Mouse (Mus musculus) stomach, postnatal 0 days (tissue): ENCODE measurements around the gene Chst14. TPM values are rescaled to one million over a fixed set of nuclear protein-coding genes. Genes with fewer than 3 reads are reported as not detected.

ENCODE experiments used
- ATAC-seq: fragments of 200-750 bp; cut with Nextera tagmentation; 2 replicates; pipeline ENCODE4 v1.8.0; 2017; ENCODE audit not compliant: low FRiP score, low TSS enrichment
- DNase-seq: peaks from one replicate; pipeline ENCODE4 v3.0.0-alpha.2; 2016; ENCODE audit warnings: low spot score
- H3K27ac ChIP-seq: fragments of 300-500 bp; sonication (generic); replicated peaks from 2 replicates; pipeline ENCODE4 v1.5.1; 2014; ENCODE audit warnings: mild to moderate bottlenecking, control low read depth
- H3K27me3 ChIP-seq: fragments of 300-500 bp; sonication (generic); 2 replicates; pipeline ENCODE4 v1.6.1; 2014; ENCODE audit warnings: low read length; ENCODE audit not compliant: control insufficient read depth, insufficient read depth
- H3K36me3 ChIP-seq: fragments of 300-500 bp; sonication (generic); 2 replicates; pipeline ENCODE4 v1.6.1; 2014; ENCODE audit warnings: low read length, mixed read lengths; ENCODE audit not compliant: control insufficient read depth, insufficient read depth
- H3K4me1 ChIP-seq: fragments of 300-500 bp; sonication (generic); replicated peaks from 2 replicates; pipeline ENCODE4 v1.6.1; 2014; ENCODE audit warnings: antibody characterized with exemption; ENCODE audit not compliant: control insufficient read depth, insufficient read depth
- H3K4me2 ChIP-seq: fragments of 300-500 bp; sonication (generic); replicated peaks from 2 replicates; pipeline ENCODE4 v1.6.1; 2014; ENCODE audit warnings: low read depth, mild to moderate bottlenecking, control low read depth, moderate library complexity
- H3K4me3 ChIP-seq: fragments of 300-500 bp; sonication (generic); 2 replicates; pipeline ENCODE4 v1.5.1; 2014; ENCODE audit warnings: low read depth, low read length, control low read depth
- H3K9ac ChIP-seq: fragments of 300-500 bp; sonication (generic); 2 replicates; pipeline ENCODE4 v1.6.1; 2014; ENCODE audit warnings: mild to moderate bottlenecking, low read length, control low read depth, mixed read lengths
- H3K9me3 ChIP-seq: fragments of 300-500 bp; sonication (generic); 2 replicates; pipeline ENCODE4 v1.6.1; 2016; ENCODE audit warnings: low read length; ENCODE audit not compliant: control insufficient read depth
- CTCF ChIP-seq: IDR thresholded peaks from 2 replicates; pipeline ENCODE4 v1.5.1; 2016; ENCODE audit warnings: antibody characterized with exemption, low read depth, mild to moderate bottlenecking, moderate library complexity
- EP300 ChIP-seq: optimal IDR thresholded peaks from 2 replicates; pipeline ENCODE3; 2016; ENCODE audit warnings: antibody characterized with exemption
- WGBS: fragments of 180-500 bp; shearing (Covaris S2); extraction: QIAGEN DNeasy Blood & Tissue Kit; methylation state at CpG from one replicate; pipeline ENCODE4 v1.1.7; 2014; 5-methylcytosine and 5-hydroxymethylcytosine counted together
- polyA plus RNA-seq: library from polyadenylated mRNA; unstranded; fragments of >200 nt; fragmentation: Nextera tagmentation; extraction: Ambion mirVana; gene quantifications from 2 replicates; pipeline ENCODE4 v1.2.1, GENCODE M21; 2015

Chst14 gene
- polyA plus RNA-seq, 1 experiment from 2014 or later = 14.2 TPM

- H3K36me3 ChIP-seq = no peaks in the 10 kb centered on the region; the same call in 1 of the 2 replicates
- DNase-seq (no peak), ATAC-seq (no peak)
- H3K4me1 ChIP-seq = peaks cover 2% of the 10 kb centered on the region; the same call in 1 of the 2 replicates
- H3K9ac ChIP-seq = no peak overlapping the region
- H3K4me3 ChIP-seq = no peak overlapping the region
- TF ChIP-seq EP300 (no peak), CTCF (no peak)
- no peak overlapping the region for H3K4me2 ChIP-seq
- H3K9me3 ChIP-seq = no peaks in the 10 kb centered on the region
- H3K27me3 ChIP-seq = no peaks in the 10 kb centered on the region
- 87% methylated on average over 17 of the region's 17 CpGs for WGBS
- no peak overlapping the region for H3K27ac ChIP-seq
These were observed 9.9 kb upstream of the Chst14 start for GRCm38 (mm10) chr2:118916436-118916835.

GRCm38 (mm10) chr2:118918543-118918942 lies 7.8 kb upstream of the Chst14 start:
- 61% methylated on average over 1 of the region's 1 CpGs for WGBS
- no peak overlapping the region for H3K27ac ChIP-seq
- ATAC-seq (no peak), DNase-seq (no peak)
- H3K9me3 ChIP-seq = no peaks in the 10 kb centered on the region
- H3K9ac ChIP-seq = no peak overlapping the region
- TF ChIP-seq EP300 (no peak), CTCF (no peak)
- peaks cover 4% of the 10 kb centered on the region for H3K36me3 ChIP-seq
- no peaks in the 10 kb centered on the region for H3K27me3 ChIP-seq
- H3K4me2 ChIP-seq = no peak overlapping the region
- peaks cover 2% of the 10 kb centered on the region; the same call in 1 of the 2 replicates for H3K4me1 ChIP-seq
- H3K4me3 ChIP-seq = no peak overlapping the region

- Histone ChIP-seq H3K9ac (no peak overlapping the region), H3K27me3 (no peaks in the 10 kb centered on the region), H3K9me3 (no peaks in the 10 kb centered on the region), H3K4me1 (no peaks in the 10 kb centered on the region), H3K4me3 (no peak overlapping the region), H3K27ac (no peak overlapping the region), H3K4me2 (no peak overlapping the region), H3K36me3 (peaks cover 4% of the 10 kb centered on the region)
- 85% methylated on average over 3 of the region's 3 CpGs for WGBS
- ATAC-seq (no peak), DNase-seq (no peak)
- TF ChIP-seq CTCF = no peak
- TF ChIP-seq EP300 = no peak
These were observed 5.9 kb upstream of the Chst14 start for GRCm38 (mm10) chr2:118920428-118920827.

DNA sequence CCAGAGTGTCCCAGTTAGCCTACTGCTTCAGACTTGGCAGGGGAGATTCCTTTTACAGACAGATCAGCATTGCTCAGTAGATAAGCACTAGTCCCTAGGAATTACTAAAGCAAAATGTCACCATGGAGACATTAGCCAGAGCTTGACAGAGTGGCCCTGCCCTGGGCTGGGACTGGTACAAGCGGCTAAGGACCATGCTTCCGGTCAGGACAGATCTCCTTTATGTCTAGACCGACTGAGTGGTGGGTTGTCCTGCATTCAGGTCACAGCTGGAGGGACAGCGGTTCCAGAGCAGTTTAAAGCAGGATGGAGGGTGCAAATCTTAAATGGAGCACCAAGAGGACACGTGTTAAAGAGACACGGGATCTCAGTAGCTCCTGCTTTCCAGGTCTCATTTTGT lies 344 bp upstream of the Chst14 start:
- WGBS = under 1% methylated on average over 6 of the region's 6 CpGs
- Histone ChIP-seq H3K4me2 (peak overlapping the region; percentile 97), H3K4me3 (peak overlapping the region; percentile 79), H3K4me1 (0 out of 2 replicates have a peak, but pooled peaks cover 5% of the 10 kb centered on the region), H3K27ac (no peak overlapping the region), H3K9ac (peak overlapping the region; percentile 83), H3K9me3 (no peaks in the 10 kb centered on the region), H3K27me3 (no peaks in the 10 kb centered on the region), H3K36me3 (peaks cover 4% of the 10 kb centered on the region)
- ATAC-seq (peak; percentile 45), DNase-seq (no peak)
- TF ChIP-seq EP300 (no peak), CTCF (no peak)

DNA sequence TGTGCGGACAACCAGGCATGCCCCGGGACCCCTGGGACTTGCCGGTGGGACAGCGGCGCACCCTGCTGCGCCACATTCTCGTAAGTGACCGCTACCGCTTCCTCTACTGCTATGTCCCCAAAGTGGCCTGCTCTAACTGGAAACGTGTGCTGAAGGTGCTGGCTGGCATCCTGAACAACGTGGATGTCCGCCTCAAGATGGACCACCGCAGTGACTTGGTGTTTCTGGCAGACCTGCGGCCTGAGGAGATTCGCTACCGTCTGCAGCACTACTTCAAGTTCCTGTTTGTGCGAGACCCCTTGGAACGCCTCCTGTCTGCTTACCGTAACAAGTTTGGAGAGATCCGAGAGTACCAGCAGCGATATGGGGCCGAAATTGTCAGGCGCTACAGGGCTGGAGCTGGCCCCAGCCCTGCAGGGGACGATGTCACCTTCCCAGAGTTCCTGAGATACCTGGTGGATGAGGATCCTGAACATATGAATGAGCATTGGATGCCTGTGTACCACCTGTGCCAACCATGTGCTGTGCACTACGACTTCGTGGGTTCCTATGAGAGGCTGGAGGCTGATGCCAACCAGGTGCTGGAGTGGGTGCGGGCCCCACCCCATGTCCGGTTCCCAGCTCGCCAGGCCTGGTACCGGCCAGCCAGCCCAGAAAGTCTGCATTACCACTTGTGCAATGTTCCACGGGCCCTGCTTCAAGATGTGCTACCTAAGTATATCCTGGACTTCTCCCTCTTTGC lies 873 bp downstream of the Chst14 start:
- DNase-seq (no peak), ATAC-seq (no peak)
- TF ChIP-seq CTCF (no peak), EP300 (no peak)
- no peaks in the 10 kb centered on the region for H3K27me3 ChIP-seq
- peak overlapping the region; percentile 75 for H3K27ac ChIP-seq
- peak overlapping the region; percentile 79 for H3K4me3 ChIP-seq
- no peaks in the 10 kb centered on the region for H3K9me3 ChIP-seq
- peaks cover 4% of the 10 kb centered on the region; the same call in 1 of the 2 replicates for H3K36me3 ChIP-seq
- H3K4me2 ChIP-seq = peak overlapping the region; percentile 97
- H3K9ac ChIP-seq = peak overlapping the region; percentile 83
- WGBS = 34% methylated on average over 31 of the region's 31 CpGs
- H3K4me1 ChIP-seq = 0 out of 2 replicates have a peak, but pooled peaks cover 5% of the 10 kb centered on the region

DNA sequence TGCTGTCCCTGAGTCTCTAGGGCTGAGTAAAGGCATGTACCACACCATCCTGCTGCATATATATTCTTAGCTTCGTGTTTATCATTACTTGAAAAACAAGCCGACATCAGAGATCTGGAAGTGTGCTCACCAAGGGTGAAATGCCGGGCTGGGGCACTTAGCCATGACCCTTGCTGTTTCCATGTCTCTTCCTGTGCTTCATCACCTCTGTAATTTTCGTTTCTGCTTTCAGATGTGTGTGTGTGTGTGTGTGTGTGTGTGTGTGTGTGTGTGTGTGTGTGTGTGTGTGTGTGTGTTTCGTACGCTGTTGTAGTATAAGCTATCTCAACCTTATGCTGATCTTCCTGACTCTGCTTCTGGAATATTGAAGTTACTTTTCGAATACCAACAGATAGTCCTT lies 15.0 kb downstream of the Chst14 start:
- Histone ChIP-seq H3K27ac (no peak overlapping the region), H3K9ac (no peak overlapping the region), H3K4me2 (no peak overlapping the region), H3K4me1 (no peaks in the 10 kb centered on the region), H3K36me3 (no peaks in the 10 kb centered on the region), H3K27me3 (no peaks in the 10 kb centered on the region), H3K9me3 (no peaks in the 10 kb centered on the region), H3K4me3 (no peak overlapping the region)
- ATAC-seq = no peak
- no peak for TF ChIP-seq CTCF
- no peak for TF ChIP-seq EP300
- no peak for DNase-seq
- WGBS = 66% methylated on average over 7 of the region's 7 CpGs
